27 mouse cellular contexts compared by ENCODE assay signal in genomic region chr16:12315627-12316026, GRCm38 (mm10).
"Had no signal": no experiment of that assay in that cellular context is flagged by ENCODE, and none has a peak within 500 bp of the region (broad histone marks: within the 10 kb centered on the region; RNA-seq: fewer than 3 reads in every experiment).

No protein-coding gene starts in this region.

- H3K36me3 ChIP-seq: embryonic facial prominence, embryonic 10.5 days; embryonic facial prominence, embryonic 12.5 days; embryonic facial prominence, embryonic 13.5 days; embryonic facial prominence, embryonic 15.5 days; forebrain, embryonic 10.5 days; forebrain, embryonic 12.5 days; forebrain, embryonic 15.5 days; heart, embryonic 10.5 days had no signal

- DNase-seq: cerebellum, adult 9-11 months; cerebellum, postnatal 10 days; cerebellum, postnatal 14 days; cerebellum, postnatal 25 days; cerebellum, postnatal 36 days; embryo, embryonic 11 days; forebrain, postnatal 0 days; gastrocnemius, adult 2 months; gastrocnemius, postnatal 10 days; gastrocnemius, postnatal 14 days; gastrocnemius, postnatal 25 days; gastrocnemius, postnatal 36 days; heart, adult 11 months; heart, adult 18-20 months; heart, adult 2 months had no signal

- H3K27ac ChIP-seq: embryonic facial prominence, embryonic 10.5 days; embryonic facial prominence, embryonic 12.5 days; embryonic facial prominence, embryonic 13.5 days; embryonic facial prominence, embryonic 15.5 days; forebrain, embryonic 10.5 days; forebrain, embryonic 12.5 days; forebrain, embryonic 13.5 days; forebrain, embryonic 15.5 days; gastrocnemius, adult 2 months; heart, adult 2 months; heart, embryonic 10.5 days had no signal

- H3K4me2 ChIP-seq: embryonic facial prominence, embryonic 12.5 days; embryonic facial prominence, embryonic 13.5 days; embryonic facial prominence, embryonic 15.5 days; forebrain, embryonic 12.5 days; forebrain, embryonic 13.5 days; forebrain, embryonic 15.5 days had no signal

- H3K4me1 ChIP-seq: embryonic facial prominence, embryonic 10.5 days; embryonic facial prominence, embryonic 12.5 days; embryonic facial prominence, embryonic 13.5 days; embryonic facial prominence, embryonic 15.5 days; forebrain, embryonic 12.5 days; forebrain, embryonic 13.5 days; forebrain, embryonic 15.5 days; heart, embryonic 10.5 days had no signal

- H3K9ac ChIP-seq: embryonic facial prominence, embryonic 12.5 days; embryonic facial prominence, embryonic 13.5 days; embryonic facial prominence, embryonic 15.5 days; forebrain, embryonic 12.5 days; forebrain, embryonic 13.5 days; forebrain, embryonic 15.5 days; forebrain, postnatal 0 days had no signal

- H3K4me3 ChIP-seq: embryonic facial prominence, embryonic 10.5 days; embryonic facial prominence, embryonic 12.5 days; embryonic facial prominence, embryonic 13.5 days; embryonic facial prominence, embryonic 15.5 days; erythroblast, embryonic 14.5 days; forebrain, embryonic 10.5 days; forebrain, embryonic 12.5 days; forebrain, embryonic 13.5 days; forebrain, embryonic 15.5 days; gastrocnemius, adult 2 months; heart, adult 2 months; heart, embryonic 10.5 days had no signal

- H3K9me3 ChIP-seq: embryonic facial prominence, embryonic 10.5 days; embryonic facial prominence, embryonic 12.5 days; embryonic facial prominence, embryonic 13.5 days; embryonic facial prominence, embryonic 15.5 days; forebrain, embryonic 12.5 days; forebrain, embryonic 13.5 days; forebrain, embryonic 15.5 days; heart, embryonic 10.5 days had no signal

- H3K27me3 ChIP-seq: embryonic facial prominence, embryonic 12.5 days; embryonic facial prominence, embryonic 13.5 days; embryonic facial prominence, embryonic 15.5 days; forebrain, embryonic 12.5 days; forebrain, embryonic 13.5 days; forebrain, embryonic 15.5 days had no signal

- ATAC-seq: forebrain, embryonic 13.5 days; forebrain, embryonic 14.5 days; forebrain, embryonic 15.5 days; forebrain, embryonic 16.5 days; forebrain, postnatal 0 days had no signal
